Mouse (Mus musculus): Measurements from ENCODE around the gene Adora1.
"Not testable (repeated sequence)": the region's sequence is repeated elsewhere in the genome, so short reads cannot be mapped to it uniquely, and the experiment has no call there.

The Adora1 gene

DNA sequence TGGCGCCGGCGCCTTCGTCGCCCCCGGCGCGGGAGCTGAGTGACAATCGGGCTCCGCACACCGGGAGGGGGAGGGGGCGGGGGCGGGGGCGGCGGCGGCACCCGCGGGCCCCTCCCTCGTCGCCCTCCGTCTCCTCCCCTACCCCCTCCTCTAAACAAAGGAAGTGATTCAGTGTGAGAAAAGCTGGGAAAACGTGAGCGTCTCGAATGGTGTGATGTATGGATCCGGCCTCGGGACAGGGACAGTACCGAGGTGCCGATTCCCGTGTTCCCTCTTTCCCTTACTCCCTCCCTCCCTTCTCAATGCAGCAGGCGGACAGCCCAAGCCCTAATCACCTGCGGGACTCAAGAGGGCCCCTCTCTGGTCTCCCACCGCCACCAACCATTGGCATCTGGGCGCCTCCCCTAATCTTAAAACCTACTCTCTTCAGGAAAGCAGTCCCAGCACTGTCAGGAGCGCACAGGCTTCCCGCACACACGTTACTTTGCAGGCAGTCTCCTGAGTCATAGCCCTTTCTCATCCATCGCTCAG, at the start of gene Adora1:
Adora1 (minus strand) TSS at position 41 of the 531 bp plus-strand sequence.
- no peak for DNase-seq (ENCODE audit: low spot score in 2 of 2)

DNA sequence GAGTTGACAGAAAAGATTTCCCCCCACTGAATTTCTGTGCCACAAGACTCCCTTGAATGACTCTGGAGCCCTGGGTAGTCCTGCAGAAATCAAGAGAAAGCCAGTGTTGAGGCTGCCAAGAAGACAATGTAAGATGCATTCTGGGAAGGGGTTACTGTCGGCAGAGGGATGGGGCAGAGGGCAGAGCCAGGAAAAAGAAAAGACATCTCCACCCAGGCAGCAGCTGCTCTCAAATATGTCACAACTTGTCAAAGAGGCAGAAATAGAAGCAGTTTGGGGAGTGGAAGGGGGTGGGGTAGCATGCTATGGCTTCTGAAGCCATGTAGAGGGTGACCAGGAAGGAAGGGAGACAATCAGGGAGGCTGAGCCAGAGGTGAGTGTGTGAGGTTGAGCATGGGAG, 47.9 kb upstream of the Adora1 start:
- DNase-seq (ENCODE audit: low spot score in 2 of 2) = no peak

DNA sequence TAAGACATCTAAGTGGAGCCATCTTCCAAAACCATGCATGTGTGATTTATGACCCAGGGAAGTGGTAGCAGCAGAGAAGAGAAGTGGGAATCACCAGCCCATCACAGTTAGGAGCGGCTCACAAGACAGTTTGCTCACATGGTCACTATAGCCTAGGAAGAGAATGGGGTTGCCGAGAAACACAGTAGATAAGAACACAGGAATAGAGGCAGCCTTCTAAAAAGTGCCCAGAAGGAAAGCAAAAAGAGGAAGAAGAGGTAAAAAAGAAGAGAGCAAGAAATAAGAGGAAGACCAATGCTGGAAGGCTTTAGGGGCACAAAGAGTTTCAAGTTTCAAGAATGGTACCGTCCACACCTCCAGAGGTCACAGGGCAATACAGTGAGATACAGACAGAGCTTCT, 47.1 kb upstream of the Adora1 start:
- DNase-seq (ENCODE audit: low spot score in 2 of 2) = no peak

DNA sequence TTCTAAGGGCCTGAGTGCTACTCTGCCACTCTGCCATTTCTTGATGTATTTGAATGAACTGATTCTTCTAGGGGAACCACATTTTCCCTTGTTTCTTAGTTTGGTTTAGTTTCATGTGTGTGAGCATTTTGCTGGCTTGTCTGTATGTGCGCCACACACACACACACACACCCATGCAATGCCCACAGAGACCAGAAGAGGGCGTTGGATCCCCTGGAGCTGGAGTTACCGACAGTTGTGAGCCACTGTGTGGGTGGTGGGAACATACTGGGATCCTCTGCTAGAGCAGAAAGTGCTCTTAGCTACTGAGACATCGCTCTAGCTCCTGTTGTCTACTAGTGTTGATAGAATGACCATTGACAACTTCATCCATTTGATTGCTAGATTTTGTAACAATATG, 46.3 kb upstream of the Adora1 start:
- DNase-seq (ENCODE audit: low spot score in 2 of 2) = no peak

DNA sequence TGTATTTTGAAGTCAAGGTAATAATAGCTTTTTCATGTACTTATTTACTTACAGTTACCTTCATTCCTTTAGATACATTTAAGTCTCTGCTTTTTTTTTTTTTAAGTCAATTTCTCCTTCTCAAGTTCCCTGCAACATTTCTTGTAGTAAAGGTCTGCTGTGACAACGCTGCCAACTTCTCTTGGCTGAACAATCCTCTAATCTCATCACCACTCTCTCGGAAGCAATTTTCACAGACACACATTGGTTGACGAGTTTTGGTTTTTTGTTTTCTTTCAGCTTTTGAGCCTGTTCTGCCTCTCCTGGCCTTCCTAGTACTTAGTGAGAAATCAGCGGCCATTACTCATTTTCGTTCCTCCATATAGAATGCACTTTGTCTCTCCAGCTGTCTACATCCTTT, 44.9 kb upstream of the Adora1 start:
- DNase-seq (ENCODE audit: low spot score in 2 of 2) = no peak

DNA sequence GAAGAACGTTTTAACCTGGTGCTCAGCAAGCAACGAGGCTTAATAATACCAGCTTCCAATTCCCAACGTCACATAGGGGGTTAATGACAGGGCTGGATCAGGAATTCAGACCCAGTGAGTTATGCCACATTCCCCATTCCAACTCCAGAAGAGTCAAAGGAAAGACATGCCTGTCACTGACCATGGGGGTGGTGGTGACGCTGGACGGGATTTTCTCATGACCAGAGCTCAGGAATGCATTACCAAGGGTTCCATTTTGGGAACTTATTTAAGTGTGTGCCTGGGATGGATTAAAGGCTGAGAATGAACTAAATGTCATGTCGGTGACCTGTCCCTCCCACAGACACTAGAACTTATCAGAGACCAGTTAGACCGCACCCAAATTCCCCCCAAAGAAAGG, 41.6 kb upstream of the Adora1 start:
- DNase-seq (ENCODE audit: low spot score in 2 of 2) = no peak

DNA sequence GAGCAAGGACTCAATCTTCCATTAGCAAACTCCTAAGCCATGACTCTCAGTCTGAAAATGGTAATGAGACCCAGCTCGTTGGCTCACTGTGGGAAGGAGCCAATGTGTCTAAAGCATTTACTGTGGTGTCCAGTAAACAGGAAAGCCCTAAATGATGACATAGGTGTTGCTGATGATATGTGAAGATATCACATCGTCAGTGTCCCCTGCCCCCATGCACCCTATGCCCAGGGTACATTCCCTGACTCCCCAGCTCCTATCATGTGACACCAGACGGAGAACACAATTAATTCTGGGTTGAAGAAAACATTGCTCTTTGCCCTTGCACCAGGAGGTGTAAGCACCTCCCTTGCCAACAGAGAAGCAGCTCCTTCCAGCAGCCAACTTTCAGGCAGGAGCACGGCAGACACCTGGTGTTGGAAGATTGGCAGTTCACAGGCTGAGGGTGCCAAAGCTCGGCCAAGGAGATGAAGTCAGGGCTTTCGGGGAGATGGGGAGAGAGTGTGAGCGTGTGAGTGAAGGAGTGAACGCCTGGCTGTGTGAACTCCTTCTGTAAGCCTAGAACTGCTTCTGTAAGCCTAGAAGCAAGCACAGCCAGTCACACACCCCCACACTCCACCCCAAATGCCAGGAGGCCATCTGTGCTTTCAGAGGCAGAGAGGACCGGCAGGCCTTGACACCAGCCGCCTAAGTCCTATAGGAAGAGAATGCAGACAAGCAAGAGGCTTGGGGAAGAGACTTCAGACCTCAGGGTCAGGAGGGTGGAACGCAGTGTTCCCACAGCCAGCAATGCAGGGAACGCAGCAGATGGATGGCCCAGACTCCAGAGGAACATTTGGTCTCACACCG, 40.6 kb upstream of the Adora1 start:
- DNase-seq (ENCODE audit: low spot score in 2 of 2) = no peak

DNA sequence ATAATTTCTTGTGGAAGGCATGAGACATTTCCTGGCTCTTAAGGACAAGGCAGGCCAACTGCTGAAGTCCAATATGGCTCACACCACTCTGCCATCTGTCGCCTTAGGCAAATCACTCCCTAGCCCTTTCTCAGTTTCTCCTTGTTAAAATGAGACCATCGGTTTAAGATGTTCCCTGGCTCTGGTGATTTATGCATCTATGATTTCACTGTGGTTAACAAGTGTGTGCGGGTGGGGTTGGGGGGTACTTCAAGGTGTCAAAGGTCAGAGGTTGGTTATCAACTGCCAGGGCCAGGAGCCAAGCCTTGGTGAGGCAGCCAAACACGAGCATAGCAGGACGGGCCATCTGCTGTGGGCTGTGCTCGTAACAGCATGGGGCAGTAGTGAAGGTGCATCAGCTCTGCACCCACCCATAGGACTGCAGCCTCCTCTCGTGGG, 39.3 kb upstream of the Adora1 start:
- no peak for DNase-seq (ENCODE audit: low spot score in 2 of 2)

DNA sequence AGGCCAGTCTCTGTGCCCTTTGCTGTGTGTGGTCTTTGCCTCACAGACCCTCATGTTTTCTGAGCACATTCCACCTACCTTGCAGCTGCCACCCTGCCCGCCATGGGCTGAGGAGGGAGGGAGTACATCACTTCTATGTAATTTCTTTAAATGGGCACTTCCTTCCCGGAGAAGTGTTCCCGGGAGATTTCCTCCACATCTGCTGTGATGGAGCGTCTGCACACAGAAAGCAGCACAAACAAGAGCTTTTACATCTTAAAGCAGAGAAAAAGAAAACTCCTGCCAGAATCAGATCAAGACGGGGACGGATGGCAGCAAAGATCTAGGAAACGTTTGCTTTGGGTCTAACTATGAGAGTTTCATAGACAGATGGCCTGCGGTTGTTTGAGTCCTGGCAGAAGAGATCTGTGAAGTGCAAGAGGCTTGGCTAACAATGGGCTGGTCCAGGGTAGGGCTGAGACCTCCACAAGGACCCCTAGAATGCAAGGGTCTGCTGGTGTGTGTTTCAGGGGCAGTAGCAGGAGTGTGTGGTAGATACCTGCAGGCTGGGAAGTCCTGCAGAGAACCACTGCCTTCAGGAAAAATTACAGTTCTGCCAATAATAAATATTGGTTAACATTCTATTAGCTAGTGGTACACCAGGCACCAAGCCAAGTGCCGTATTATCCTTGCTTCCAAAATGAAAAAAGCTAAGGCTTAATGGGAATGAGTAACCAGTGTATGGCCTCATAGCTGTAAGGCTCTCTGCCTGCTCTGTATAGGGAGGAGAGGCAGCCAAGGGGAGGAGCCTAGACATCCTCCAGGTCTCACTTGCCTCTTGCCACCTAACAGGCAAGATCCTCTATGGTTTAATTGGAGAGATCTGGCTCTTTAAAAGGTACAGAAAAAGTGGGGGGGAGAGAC, 38.5 kb upstream of the Adora1 start:
- DNase-seq (ENCODE audit: low spot score in 2 of 2) = no peak

DNA sequence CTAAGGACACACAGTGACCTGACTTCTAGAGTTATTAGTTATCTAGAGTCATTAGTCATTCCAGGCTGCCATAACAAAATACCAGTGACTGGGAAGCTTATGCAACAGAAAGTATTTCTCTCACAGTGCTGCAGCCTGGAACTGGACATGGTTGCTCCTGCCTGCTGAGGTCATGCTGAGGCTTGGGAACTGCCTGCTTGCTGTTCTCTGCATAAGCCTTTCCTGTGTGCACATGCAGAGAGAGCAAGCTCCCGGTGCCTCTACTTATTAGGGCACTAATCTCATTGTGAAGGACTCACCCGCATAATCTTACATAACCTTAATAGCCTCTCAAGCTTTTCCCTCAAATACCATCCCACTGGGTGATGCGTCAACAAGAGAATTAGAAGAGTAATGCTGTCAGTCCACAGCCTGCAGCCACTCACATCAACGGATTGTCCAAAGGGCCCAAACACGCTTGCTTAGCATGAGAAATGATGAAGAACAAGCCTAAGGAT, 37.6 kb upstream of the Adora1 start:
- DNase-seq (ENCODE audit: low spot score in 2 of 2) = no peak

DNA sequence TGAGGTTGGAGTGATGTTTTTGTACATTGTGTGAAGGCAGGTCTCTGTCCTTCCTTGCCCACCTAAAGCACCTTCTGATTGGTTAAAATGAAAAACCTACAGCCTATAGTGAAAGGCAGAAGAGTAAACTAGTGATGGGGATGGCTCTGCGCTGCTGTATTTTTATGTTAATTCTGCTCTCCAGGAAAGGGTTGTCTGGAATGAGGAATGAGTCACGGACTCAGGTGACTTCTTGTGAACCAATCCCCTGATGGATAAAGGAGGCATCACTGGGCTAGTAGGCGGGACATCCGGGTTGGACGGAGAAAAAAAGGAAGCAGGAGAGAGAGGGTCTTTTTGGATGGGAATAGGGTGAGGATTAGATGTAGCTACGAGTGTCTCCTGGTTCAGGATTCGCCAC, 34.8 kb upstream of the Adora1 start:
- DNase-seq (ENCODE audit: low spot score in 2 of 2) = no peak

DNA sequence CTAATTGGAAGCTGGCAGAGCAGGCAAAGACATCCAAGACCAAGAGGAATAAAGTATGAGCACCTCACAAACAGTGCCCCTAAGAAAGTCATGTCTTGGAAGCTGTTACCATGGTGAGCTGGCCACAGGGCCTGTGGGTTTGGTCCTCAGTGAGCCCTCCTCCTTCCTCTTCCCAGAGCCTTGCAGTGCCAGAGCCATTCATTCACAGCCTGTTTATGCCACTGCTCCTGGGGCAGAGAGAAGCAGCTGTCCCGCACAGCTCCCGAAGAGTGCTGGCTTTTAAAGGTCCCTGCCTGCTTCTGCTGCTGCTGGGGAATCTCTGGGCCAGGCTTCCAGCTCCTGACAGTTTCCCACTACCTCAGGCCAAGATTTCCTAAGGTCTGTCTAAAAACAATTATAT, 30.6 kb upstream of the Adora1 start:
- DNase-seq (ENCODE audit: low spot score in 2 of 2) = no peak

DNA sequence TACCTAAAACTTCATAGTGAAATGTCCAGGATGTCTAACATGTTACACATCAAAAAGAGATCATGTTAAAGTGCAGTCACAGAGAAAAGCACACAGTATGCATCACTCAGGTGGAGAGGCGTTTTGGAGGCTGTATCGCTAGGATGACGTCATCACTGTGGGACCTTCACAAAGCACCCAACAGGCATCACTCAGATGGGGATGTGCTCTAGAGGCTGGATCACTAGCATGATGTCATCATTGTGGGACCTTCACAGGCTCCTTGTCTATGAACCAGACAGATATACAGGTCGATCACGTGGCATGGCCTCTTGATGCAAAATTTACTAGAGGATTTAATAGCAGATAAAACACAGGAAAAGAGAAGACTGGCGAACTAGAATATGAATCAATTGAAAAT, 29.1 kb upstream of the Adora1 start:
- no peak for DNase-seq (ENCODE audit: low spot score in 2 of 2)

DNA sequence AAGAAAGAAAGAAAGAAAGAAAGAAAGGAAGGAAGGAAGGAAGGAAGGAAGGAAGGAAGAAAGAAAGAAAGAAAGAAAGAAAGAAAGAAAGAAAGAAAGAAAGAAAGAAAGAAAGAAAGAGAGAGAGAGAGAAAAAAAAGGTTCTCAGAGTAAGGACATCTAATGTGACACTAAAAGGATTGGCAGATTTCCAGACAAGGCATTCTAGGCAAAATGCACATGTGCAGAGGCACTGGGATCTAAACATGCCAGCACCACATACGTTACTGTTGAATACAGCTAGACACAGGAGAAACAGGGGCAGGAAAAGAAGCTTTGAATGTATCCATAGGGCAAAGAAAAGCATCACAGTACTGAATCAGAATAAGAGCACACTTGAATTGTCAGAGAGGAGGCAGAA, 14.4 kb upstream of the Adora1 start:
- not testable (repeated sequence) for DNase-seq (ENCODE audit: low spot score in 2 of 2)

DNA sequence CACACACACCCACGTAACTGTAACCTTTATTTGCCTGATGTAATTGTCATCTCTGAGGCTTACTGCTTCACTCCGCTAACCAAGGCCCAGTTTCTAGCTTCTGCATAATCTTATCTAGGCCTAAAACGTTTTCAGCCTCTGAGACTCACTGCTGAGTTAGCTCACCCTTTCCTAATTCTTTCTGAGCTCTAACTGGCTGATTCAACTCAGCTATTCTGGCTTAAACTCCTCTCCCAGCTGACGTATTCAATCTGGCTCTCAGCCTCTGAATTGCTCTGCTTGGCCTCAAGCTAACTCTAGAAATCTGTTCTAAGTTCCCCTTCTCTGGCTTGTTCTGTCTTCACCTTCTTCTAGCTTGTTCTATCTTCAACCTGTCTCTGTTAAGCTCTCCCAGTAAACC, 11.4 kb upstream of the Adora1 start:
- no peak for DNase-seq (ENCODE audit: low spot score in 2 of 2)

DNA sequence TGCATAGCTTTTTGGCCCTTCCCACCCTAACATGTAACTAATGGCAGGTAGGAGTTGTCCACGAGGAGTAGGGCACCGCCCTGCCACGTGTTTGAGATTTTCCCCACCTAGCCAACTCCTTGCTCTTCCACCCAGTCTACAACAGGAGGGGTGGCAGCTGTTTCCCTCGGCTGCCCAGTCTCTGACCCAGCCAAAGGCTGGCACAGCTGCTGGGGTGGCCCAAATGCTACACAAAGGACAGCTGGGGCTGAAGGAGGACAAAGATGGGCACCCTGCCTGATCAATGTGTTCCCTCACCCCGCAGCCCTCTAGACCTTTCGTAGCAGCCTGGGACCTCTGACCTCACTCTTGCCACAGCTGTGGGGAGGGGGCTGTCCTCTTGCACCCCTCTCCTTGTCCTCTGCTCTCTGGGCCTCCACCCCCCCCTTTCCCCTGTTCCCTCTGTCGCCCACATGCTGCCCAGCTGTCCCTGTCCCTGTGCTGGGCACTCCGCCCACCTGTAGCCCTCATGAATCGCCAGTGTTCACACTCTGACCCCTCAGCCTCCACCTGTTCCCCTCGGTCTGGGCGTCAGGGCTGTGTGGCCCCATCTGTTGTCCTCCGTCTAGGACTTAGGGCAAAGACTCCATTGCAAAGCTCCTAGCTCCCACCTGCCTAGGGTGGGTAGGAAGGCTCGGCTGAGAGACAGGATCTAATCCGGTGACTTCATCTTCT, 9.9 kb upstream of the Adora1 start:
- no peak for DNase-seq (ENCODE audit: low spot score in 2 of 2)

DNA sequence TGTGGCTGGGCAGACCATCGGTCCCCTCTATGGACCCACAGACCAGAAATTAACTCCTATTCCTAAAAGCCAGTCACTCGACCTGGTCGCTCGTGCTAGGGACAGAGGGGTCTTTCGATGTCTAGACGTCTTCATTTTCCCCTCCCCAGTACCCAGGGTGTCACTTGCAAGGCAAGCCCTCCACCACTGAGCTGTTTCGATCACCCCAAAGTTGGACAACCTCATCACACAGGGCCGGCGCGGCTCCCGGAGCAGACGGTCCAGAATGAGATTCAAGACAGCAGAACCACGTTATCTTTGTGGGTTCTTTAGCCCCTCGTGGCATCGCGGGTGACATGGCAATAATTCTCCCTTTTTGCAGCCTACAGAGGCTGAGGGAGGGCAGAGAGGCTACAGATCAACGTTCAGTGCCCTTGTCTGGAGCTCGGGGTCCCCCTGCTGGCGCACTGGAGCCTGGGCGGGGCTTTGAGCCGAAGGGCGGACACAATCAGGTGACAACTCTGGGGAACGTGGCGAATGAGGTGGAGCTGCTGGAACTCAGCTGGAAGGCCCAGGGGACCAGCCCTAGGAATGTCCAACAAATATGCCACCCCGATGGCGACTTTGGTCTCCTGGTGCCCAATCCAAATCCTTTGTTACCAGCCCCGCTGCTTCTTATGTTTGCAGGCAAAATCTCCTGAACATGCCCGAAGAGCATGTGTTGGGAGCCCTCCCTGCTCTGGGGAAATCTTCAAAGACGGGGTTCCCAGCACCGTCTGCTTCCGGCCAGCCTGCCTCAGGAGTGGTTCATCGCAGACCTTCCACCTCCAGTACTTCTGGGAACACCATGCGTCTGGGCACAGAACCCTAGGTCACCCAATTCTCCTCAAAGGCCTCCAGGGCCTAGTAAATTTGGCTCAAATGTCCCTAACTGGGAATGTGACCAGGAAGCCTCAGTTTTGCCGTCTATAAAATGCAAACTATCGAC, 9.0 kb upstream of the Adora1 start:
- DNase-seq (ENCODE audit: low spot score in 2 of 2) = peak; percentile 62 to 77

DNA sequence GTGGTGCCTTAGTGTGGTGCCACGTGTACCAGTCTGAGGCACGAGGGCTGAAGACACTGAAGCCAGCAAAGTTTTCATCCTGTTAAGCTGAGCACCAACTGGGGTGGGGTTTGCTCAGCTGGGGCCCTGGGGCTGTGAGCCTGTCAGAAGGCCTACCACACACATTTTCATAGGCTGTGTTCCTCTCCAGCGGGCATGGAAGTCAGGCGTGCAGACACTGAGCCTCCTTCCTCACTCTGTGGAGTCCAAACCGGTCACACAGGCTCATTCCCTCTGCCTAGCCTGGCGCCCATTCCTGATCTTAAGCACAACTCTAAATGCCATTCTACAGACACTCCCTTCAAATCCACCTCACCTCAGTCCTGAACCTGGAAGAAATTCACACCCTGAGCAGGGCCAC, 8.3 kb upstream of the Adora1 start:
- no peak for DNase-seq (ENCODE audit: low spot score in 2 of 2)

DNA sequence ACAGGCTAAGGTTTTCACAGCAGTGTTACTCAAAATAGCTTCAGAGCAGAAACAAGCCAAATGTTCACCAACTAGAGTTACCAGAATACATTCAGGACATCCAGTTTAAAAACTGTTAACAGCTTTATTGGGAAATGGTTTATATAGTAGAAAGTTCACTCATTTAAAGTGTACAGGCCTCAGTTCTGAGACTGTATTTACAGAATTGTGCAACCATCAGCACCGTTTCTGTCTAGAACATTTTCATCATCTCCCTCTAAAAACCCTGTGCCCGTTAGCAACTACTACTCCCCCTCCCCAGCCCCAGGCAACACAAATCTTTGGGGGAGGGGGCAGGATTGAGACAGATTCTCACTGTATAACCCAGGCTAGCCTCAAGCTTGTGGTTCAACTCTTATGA, 7.1 kb upstream of the Adora1 start:
- DNase-seq (ENCODE audit: low spot score in 2 of 2) = no peak

DNA sequence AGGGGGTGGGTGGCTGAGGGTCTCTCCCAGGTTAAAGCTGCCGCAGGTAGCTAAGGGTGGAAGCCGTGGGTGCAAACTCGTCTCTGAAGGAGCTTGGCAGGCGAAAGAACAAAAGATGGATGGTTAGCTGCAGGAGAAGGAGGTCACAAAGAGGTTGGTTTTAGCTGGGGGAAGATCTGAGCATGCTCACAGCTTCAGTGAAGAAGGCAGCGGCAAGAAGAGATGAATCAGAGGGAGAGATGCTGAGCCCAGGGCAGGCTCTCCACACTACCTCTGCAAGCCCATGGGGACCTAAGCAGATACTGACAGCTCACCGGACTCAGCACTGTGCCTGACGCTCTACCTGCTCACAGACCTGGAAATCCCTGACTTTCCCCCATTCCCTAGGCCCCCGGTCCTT, 6.1 kb upstream of the Adora1 start:
- DNase-seq (ENCODE audit: low spot score in 2 of 2) = no peak

DNA sequence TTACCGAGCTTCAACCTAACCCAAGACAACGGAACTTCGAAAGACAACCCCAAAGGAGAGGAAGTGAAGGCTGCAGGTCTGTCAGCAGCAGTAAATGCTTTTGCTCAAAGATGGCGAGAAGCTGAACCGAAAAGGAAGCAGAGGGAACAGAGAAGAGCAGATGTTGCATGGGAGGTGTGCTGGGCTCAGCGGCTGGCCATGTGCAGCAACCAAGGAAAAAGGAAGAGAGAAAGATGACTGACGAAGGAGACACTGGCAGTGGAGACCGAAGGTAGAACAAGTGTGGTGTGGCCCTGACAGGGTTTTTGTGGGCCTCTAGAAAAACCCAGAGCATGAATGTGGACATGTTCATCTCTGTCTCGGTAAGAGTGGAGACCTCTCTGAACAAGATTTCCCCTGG, 5.5 kb upstream of the Adora1 start:
- DNase-seq (ENCODE audit: low spot score in 2 of 2) = no peak

All from spleen, postnatal 14 days (tissue).